ENCODE assay signal across 10 mouse cellular contexts in genomic region chr2:144740577-144740997, GRCm38 (mm10).
A peak's percentile ranks its signal among the peaks of the same experiment; 100 is the strongest.
DNase-seq lines count a peak whose midpoint lies in the region; ATAC-seq and TF ChIP-seq lines count a peak whose summit lies in the region.
"Had no signal": no experiment of that assay in that cellular context is flagged by ENCODE, and none has a peak within 500 bp of the region (broad histone marks: within the 10 kb centered on the region; RNA-seq: fewer than 3 reads in every experiment).

No protein-coding gene starts in this region.

- no peak overlapping the region for H3K27ac ChIP-seq in heart, embryonic 11.5 days (ENCODE audit: low read depth, low read length)
- no peak overlapping the region for H3K27ac ChIP-seq in lung, postnatal 0 days (ENCODE audit: low read length)
- H3K27ac ChIP-seq in midbrain, embryonic 15.5 days: no peak overlapping the region

- no peaks in the 10 kb centered on the region for H3K9me3 ChIP-seq in heart, embryonic 11.5 days (replicated peaks; ENCODE audit: control insufficient read depth, low read length)
- no peaks in the 10 kb centered on the region for H3K9me3 ChIP-seq in lung, postnatal 0 days (ENCODE audit: low read length)
- no peaks in the 10 kb centered on the region for H3K9me3 ChIP-seq in midbrain, embryonic 15.5 days

- H3K4me1 ChIP-seq in heart, embryonic 11.5 days (ENCODE audit: control insufficient read depth, insufficient read depth, low read length): peaks cover 3% of the 10 kb centered on the region; the same call in 1 of the 2 replicates
- no peaks in the 10 kb centered on the region for H3K4me1 ChIP-seq in lung, postnatal 0 days (ENCODE audit: insufficient read depth, low read depth, low read length)
- no peaks in the 10 kb centered on the region for H3K4me1 ChIP-seq in midbrain, embryonic 15.5 days

- H3K4me2 ChIP-seq in heart, embryonic 11.5 days: no peak overlapping the region
- H3K4me2 ChIP-seq in lung, postnatal 0 days (replicated peaks; ENCODE audit: low read depth, low read length): no peak overlapping the region
- no peak overlapping the region for H3K4me2 ChIP-seq in midbrain, embryonic 15.5 days

- no peaks in the 10 kb centered on the region for H3K27me3 ChIP-seq in heart, embryonic 11.5 days (ENCODE audit: control insufficient read depth, insufficient read depth, low read length)
- no peaks in the 10 kb centered on the region for H3K27me3 ChIP-seq in lung, postnatal 0 days (replicated peaks; ENCODE audit: insufficient read depth, low read length)
- H3K27me3 ChIP-seq in midbrain, embryonic 15.5 days (replicated peaks): no peaks in the 10 kb centered on the region
- H3K27me3 ChIP-seq: CH12.LX had no signal

- ATAC-seq in heart, embryonic 11.5 days (replicated peaks; ENCODE audit: insufficient number of reproducible peaks, low FRiP score, low TSS enrichment): no peak
- no peak for ATAC-seq in lung, postnatal 0 days
- no peak for ATAC-seq in midbrain, embryonic 15.5 days (replicated peaks)
- ATAC-seq: hindbrain, embryonic 16.5 days had no signal

- H3K4me3 ChIP-seq in heart, embryonic 11.5 days (ENCODE audit: low read depth, low read length): no peak overlapping the region
- no peak overlapping the region for H3K4me3 ChIP-seq in lung, postnatal 0 days (ENCODE audit: low read depth, low read length)
- no peak overlapping the region for H3K4me3 ChIP-seq in midbrain, embryonic 15.5 days

- no peak for TF ChIP-seq CTCF in lung, postnatal 0 days (IDR thresholded peaks at IDR 0.05)

- no peaks in the 10 kb centered on the region for H3K36me3 ChIP-seq in heart, embryonic 11.5 days (ENCODE audit: control insufficient read depth, insufficient read depth, low read length)
- no peaks in the 10 kb centered on the region for H3K36me3 ChIP-seq in lung, postnatal 0 days (ENCODE audit: insufficient read depth, low read length)
- H3K36me3 ChIP-seq in midbrain, embryonic 15.5 days (replicated peaks): no peaks in the 10 kb centered on the region

- H3K9ac ChIP-seq in heart, embryonic 11.5 days (ENCODE audit: low read depth, low read length): no peak overlapping the region
- no peak overlapping the region for H3K9ac ChIP-seq in lung, postnatal 0 days (replicated peaks; ENCODE audit: low read depth)
- H3K9ac ChIP-seq in midbrain, embryonic 15.5 days: no peak overlapping the region

- TF ChIP-seq EP300 in lung, postnatal 0 days (IDR thresholded peaks at IDR 0.05): no peak

- DNase-seq in heart, adult 18-20 months: peak; percentile 48 to 50
- DNase-seq in cerebellum, postnatal 10 days: peak; percentile 44 to 52
- peak; percentile 31 to 60 for DNase-seq in heart, postnatal 14 days
- peak; percentile 28 for DNase-seq in lung, postnatal 0 days (ENCODE audit: low spot score)
- no peak for DNase-seq in embryo, embryonic 10 days (ENCODE audit: low spot score)
- DNase-seq in c-Kit-positive CD71-positive TER-119-positive erythroid progenitor cells, embryonic 14.5 days (ENCODE audit: low spot score): no peak

- 50% methylated on average over 6 of the region's 6 CpGs for WGBS in heart, embryonic 11.5 days (ENCODE audit: insufficient replicate concordance)
- WGBS in lung, postnatal 0 days: 44% methylated on average over 6 of the region's 6 CpGs
- WGBS in midbrain, embryonic 15.5 days: 76% methylated on average over 6 of the region's 6 CpGs

- intact Hi-C loops in heart, postnatal 14 days (cut with DNase I): no loop called here

Comparison
In these comparisons a context has a peak if more than half of its experiments do, and no peak if none do; other contexts are left out.
1. DNase-seq: peak in heart, adult 18-20 months (2 of 2), cerebellum, postnatal 10 days (2 of 2), heart, postnatal 14 days (2 of 2) and lung, postnatal 0 days (single experiment); none in embryo, embryonic 10 days (single experiment) and c-Kit-positive CD71-positive TER-119-positive erythroid progenitor cells, embryonic 14.5 days (single experiment).